Mouse (Mus musculus) hindbrain, embryonic 12.5 days (tissue): Measurements from ENCODE around the gene Ociad2. TPM values are rescaled to one million over a fixed set of nuclear protein-coding genes. Genes with fewer than 3 reads are reported as not detected.

ENCODE experiments used
- ATAC-seq: fragments of 200-750 bp; cut with Nextera tagmentation; 2 replicates; pipeline ENCODE4 v1.8.0; 2017; ENCODE audit warnings: moderate TSS enrichment; ENCODE audit not compliant: low FRiP score
- H3K27ac ChIP-seq: fragments of 300-500 bp; sonication (generic); 2 replicates; pipeline ENCODE4 v1.5.1; 2016; ENCODE audit warnings: mild to moderate bottlenecking
- H3K27me3 ChIP-seq: fragments of 300-500 bp; sonication (generic); 2 replicates; pipeline ENCODE4 v1.6.1; 2016; ENCODE audit warnings: mild to moderate bottlenecking
- H3K36me3 ChIP-seq: fragments of 300-500 bp; sonication (generic); 2 replicates; pipeline ENCODE4 v1.6.1; 2016; ENCODE audit warnings: mild to moderate bottlenecking
- H3K4me1 ChIP-seq: fragments of 300-500 bp; sonication (generic); 2 replicates; pipeline ENCODE4 v1.6.1; 2016
- H3K4me2 ChIP-seq: fragments of 300-500 bp; sonication (generic); replicated peaks from 2 replicates; pipeline ENCODE4 v1.6.1; 2016; ENCODE audit warnings: mild to moderate bottlenecking
- H3K4me3 ChIP-seq: fragments of 300-500 bp; sonication (generic); 2 replicates; pipeline ENCODE4 v1.5.1; 2016; ENCODE audit warnings: mild to moderate bottlenecking
- H3K9ac ChIP-seq: fragments of 300-500 bp; sonication (generic); 2 replicates; pipeline ENCODE4 v1.6.1; 2016; ENCODE audit warnings: mild to moderate bottlenecking, moderate library complexity
- H3K9me3 ChIP-seq: fragments of 300-500 bp; sonication (generic); replicated peaks from 2 replicates; pipeline ENCODE4 v1.6.1; 2016; ENCODE audit warnings: mild to moderate bottlenecking
- WGBS: fragments of 180-500 bp; shearing (Covaris S2); methylation state at CpG from one replicate; pipeline ENCODE4 v1.1.7; 2016; 5-methylcytosine and 5-hydroxymethylcytosine counted together
- polyA plus RNA-seq: library from polyadenylated mRNA; unstranded; fragments of >200 nt; fragmentation: Nextera tagmentation; extraction: Ambion mirVana; gene quantifications from 2 replicates; pipeline ENCODE4 v1.2.1, GENCODE M21; 2016

Ociad2 gene
- polyA plus RNA-seq, 1 experiment from 2014 or later, result 12.7 TPM

DNA sequence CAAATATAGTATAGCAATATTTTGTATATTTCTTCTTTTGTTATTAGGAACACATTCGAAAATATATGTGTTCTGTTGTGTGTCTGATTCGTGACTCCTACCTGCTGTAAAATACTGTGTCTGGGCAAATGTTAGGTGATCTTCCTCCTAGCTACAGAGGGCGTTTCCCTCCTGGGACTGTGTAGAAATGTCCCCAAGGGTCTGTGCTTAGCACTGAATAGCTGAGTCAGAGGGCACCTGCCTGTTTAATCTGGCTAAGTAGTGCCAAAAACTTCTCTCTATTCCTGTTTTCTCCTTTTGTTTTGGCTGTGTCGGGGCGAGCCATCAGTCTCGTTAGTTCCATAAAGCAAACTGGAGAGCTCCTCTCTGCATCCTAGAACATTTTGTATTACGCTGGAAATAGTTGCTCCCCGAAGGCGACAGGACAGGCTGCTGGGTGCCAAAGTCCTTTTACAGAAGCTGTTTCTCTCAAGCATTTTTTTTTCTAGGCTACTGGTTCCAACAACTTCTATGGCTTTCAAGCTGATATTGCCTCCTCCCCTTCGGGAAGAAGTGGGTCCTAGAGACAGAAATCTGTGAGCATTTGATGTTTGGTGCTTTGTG, 28.1 kb upstream of the Ociad2 start:
- no peak overlapping the region for H3K9ac ChIP-seq
- ATAC-seq, result no peak
- no peak overlapping the region for H3K27ac ChIP-seq
- 82% methylated on average over 10 of the region's 10 CpGs for WGBS
- no peaks in the 10 kb centered on the region for H3K36me3 ChIP-seq
- H3K4me3 ChIP-seq, result no peak overlapping the region
- no peaks in the 10 kb centered on the region for H3K27me3 ChIP-seq
- no peaks in the 10 kb centered on the region for H3K9me3 ChIP-seq
- no peaks in the 10 kb centered on the region for H3K4me1 ChIP-seq
- H3K4me2 ChIP-seq, result no peak overlapping the region

DNA sequence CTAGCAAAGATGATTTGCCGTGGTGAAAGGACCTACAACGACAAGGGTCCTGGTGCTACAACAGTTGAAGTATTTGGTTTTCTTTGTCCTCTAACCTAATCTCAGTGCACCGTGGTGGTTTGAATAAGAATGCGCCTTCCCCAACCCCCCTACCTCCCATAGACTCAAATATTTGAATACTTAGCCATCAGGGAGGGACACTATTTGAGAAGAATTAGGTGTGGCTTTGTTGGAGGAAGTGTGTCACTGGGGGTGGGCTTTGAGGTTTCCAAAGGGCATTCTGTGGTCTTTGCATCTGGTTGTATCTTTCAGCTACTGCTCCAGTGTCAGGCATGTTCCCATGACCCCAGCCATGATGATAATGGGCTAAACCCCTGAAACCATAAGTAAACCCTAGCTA, 27.1 kb upstream of the Ociad2 start:
- Histone ChIP-seq H3K9me3 (no peaks in the 10 kb centered on the region), H3K4me1 (no peaks in the 10 kb centered on the region), H3K27me3 (no peaks in the 10 kb centered on the region), H3K4me2 (no peak overlapping the region), H3K36me3 (no peaks in the 10 kb centered on the region), H3K27ac (no peak overlapping the region), H3K9ac (no peak overlapping the region), H3K4me3 (no peak overlapping the region)
- no peak for ATAC-seq
- WGBS, result 73% methylated on average over 4 of the region's 4 CpGs

DNA sequence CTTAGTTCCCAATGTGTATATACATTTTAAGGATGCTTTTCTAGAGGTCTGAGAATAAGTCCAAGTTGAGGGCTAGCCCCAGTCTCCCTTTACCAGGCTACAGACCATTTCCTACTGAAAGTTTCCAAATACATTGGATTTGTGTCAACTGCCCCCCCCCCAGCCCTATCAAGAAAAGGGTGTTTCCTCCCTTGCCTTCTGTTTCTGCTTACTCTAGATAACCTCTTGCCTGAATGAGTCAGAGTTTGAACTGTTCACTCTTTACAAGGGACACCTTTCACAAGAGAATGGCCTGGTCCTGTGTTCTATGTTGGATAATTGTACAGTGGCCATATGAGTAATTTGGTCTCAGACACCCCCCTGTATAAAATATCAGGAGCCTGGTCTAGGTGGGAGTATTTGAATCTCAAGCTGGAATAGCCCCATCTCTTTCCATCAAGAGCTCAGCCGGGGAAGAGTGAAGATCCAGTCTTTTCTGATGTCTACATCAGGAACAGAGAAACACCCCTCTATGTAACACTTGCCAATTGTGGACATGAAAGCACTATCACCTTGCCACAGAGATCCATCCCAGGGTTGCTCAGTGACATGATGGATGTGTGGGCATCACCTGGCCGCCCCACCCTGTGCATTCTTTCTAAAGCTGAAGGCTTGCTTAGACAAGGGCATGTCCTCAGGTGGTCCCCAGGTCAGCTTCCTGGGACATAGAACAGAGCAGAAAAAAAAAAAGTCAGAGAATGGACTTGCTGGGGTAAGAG, 23.5 kb upstream of the Ociad2 start:
- Histone ChIP-seq H3K4me2 (no peak overlapping the region), H3K9me3 (no peaks in the 10 kb centered on the region), H3K4me1 (no peaks in the 10 kb centered on the region), H3K4me3 (no peak overlapping the region), H3K9ac (no peak overlapping the region), H3K27ac (no peak overlapping the region), H3K36me3 (no peaks in the 10 kb centered on the region), H3K27me3 (no peaks in the 10 kb centered on the region; the same call in 1 of the 2 replicates)
- WGBS, result 81% methylated on average over 2 of the region's 2 CpGs
- ATAC-seq, result no peak

DNA sequence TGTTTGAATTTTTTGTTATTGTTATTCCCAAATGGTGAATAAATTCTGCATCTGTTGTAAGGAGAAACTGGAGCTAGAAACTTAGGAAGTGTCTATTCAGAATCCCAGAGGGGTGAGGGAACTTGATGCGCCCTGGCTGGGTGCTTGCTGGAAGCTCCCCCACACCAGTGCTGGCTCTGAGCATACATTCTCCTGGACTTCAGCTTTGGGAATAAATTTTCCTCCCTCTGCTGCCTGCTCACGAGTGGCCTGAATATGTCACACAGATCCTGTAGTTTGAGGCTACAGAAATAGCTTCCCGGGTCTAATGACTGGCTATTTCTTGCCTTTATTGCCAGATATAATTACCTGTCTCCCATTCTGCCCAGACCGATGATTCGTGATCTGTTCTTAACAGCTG, 22.0 kb upstream of the Ociad2 start:
- Histone ChIP-seq H3K4me2 (no peak overlapping the region), H3K27me3 (no peaks in the 10 kb centered on the region; the same call in 1 of the 2 replicates), H3K27ac (no peak overlapping the region), H3K4me3 (no peak overlapping the region), H3K4me1 (no peaks in the 10 kb centered on the region), H3K9ac (no peak overlapping the region), H3K9me3 (no peaks in the 10 kb centered on the region), H3K36me3 (no peaks in the 10 kb centered on the region)
- ATAC-seq, result no peak
- 87% methylated on average over 5 of the region's 5 CpGs for WGBS

GRCm38 (mm10) chr5:73362338-73362737, 21.5 kb upstream of the Ociad2 start:
- H3K9ac ChIP-seq, result no peak overlapping the region
- H3K9me3 ChIP-seq, result no peaks in the 10 kb centered on the region
- 88% methylated on average over 7 of the region's 7 CpGs for WGBS
- H3K4me1 ChIP-seq, result no peaks in the 10 kb centered on the region
- no peak for ATAC-seq
- no peaks in the 10 kb centered on the region; the same call in 1 of the 2 replicates for H3K27me3 ChIP-seq
- no peaks in the 10 kb centered on the region for H3K36me3 ChIP-seq
- no peak overlapping the region for H3K4me3 ChIP-seq
- H3K4me2 ChIP-seq, result no peak overlapping the region
- no peak overlapping the region for H3K27ac ChIP-seq

DNA sequence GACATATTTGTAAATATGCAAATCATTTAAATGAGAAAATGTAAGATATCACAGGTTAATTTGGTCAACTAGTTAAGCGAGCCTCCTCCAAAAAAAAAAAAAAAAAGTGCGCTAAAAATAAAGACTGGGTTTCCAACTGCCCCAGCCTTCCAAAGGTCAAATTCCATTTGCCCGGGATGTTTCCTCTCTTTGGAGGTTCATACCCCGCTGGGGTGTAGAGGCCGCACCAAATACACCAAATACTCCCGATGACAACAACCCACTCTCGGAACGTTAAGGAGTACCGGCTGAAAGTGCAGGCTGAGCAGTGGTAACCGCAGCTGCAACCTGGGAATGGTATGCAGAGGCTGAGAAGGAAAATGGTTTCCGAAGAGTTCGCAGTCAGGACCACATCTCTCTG, 19.4 kb upstream of the Ociad2 start:
- ATAC-seq, result no peak
- no peak overlapping the region for H3K9ac ChIP-seq
- no peaks in the 10 kb centered on the region for H3K36me3 ChIP-seq
- H3K4me2 ChIP-seq, result peak overlapping the region; percentile 36
- H3K4me1 ChIP-seq, result no peaks in the 10 kb centered on the region
- H3K4me3 ChIP-seq, result no peak overlapping the region
- H3K27ac ChIP-seq, result no peak overlapping the region
- H3K9me3 ChIP-seq, result no peaks in the 10 kb centered on the region
- no peaks in the 10 kb centered on the region; the same call in 1 of the 2 replicates for H3K27me3 ChIP-seq
- 18% methylated on average over 12 of the region's 12 CpGs for WGBS

- H3K36me3 ChIP-seq, result no peaks in the 10 kb centered on the region
- H3K9me3 ChIP-seq, result no peaks in the 10 kb centered on the region
- peak overlapping the region; percentile 36 for H3K4me2 ChIP-seq
- no peak for ATAC-seq
- no peak overlapping the region for H3K9ac ChIP-seq
- no peaks in the 10 kb centered on the region for H3K4me1 ChIP-seq
- no peak overlapping the region for H3K27ac ChIP-seq
- H3K27me3 ChIP-seq, result no peaks in the 10 kb centered on the region; the same call in 1 of the 2 replicates
- H3K4me3 ChIP-seq, result no peak overlapping the region
- 30% methylated on average over 12 of the region's 12 CpGs for WGBS
Measured at GRCm38 (mm10) chr5:73359752-73360141, 18.9 kb upstream of the Ociad2 start.

GRCm38 (mm10) chr5:73359134-73359751, 18.4 kb upstream of the Ociad2 start:
- H3K36me3 ChIP-seq, result no peaks in the 10 kb centered on the region
- H3K27ac ChIP-seq, result no peak overlapping the region
- no peaks in the 10 kb centered on the region for H3K4me1 ChIP-seq
- H3K9ac ChIP-seq, result no peak overlapping the region
- WGBS, result 79% methylated on average over 6 of the region's 6 CpGs
- H3K4me2 ChIP-seq, result peak overlapping the region; percentile 36
- H3K9me3 ChIP-seq, result no peaks in the 10 kb centered on the region
- H3K27me3 ChIP-seq, result no peaks in the 10 kb centered on the region; the same call in 1 of the 2 replicates
- no peak for ATAC-seq
- no peak overlapping the region for H3K4me3 ChIP-seq

DNA sequence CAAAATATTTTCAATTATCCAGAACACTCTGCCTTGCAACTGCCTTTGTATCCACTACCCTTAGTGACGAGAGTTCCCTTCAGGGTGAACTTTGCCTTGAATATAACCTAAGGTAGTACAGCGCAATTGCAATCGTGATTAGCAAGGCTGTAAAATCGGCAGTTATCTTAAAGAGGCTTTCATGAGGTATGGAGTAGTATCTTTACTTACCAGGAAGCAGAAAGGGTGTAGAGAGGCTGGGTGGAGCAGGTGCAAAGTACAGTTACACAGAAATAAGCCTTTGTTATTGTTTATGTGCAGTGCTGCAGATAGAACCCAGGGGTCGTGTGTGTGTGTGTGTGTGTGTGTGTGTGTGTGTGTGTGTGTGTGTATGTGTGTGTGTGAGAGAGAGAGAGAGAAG, 14.6 kb upstream of the Ociad2 start:
- 80% methylated on average over 5 of the region's 5 CpGs for WGBS
- Histone ChIP-seq H3K27ac (no peak overlapping the region), H3K9me3 (no peaks in the 10 kb centered on the region), H3K4me3 (no peak overlapping the region), H3K4me2 (no peak overlapping the region), H3K36me3 (no peaks in the 10 kb centered on the region), H3K4me1 (0 out of 2 replicates have a peak, but pooled peaks cover 7% of the 10 kb centered on the region), H3K9ac (no peak overlapping the region), H3K27me3 (no peaks in the 10 kb centered on the region)
- no peak for ATAC-seq

DNA sequence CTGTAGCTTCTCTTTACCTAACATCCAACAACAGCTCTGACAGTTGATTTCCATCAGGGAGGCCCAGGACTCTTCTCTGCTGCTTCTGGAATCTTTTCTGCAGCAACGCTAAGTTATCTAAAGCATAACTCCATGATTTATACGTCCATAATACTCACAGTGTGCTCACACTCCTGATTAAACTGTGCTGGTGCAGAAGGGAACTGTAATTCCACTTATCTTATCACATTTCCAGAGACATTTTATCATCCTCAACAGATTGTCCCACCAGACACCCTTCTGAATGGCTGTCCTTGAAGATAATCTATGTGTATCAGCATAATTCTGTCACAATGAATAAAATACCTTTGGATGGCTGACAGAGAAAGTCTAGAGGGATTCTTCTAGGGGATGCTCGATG, 13.2 kb upstream of the Ociad2 start:
- WGBS, result 69% methylated on average over 3 of the region's 3 CpGs
- no peak for ATAC-seq
- no peak overlapping the region for H3K4me3 ChIP-seq
- no peaks in the 10 kb centered on the region for H3K27me3 ChIP-seq
- 0 out of 2 replicates have a peak, but pooled peaks cover 9% of the 10 kb centered on the region for H3K4me1 ChIP-seq
- no peak overlapping the region for H3K4me2 ChIP-seq
- H3K36me3 ChIP-seq, result no peaks in the 10 kb centered on the region
- H3K9me3 ChIP-seq, result no peaks in the 10 kb centered on the region
- H3K27ac ChIP-seq, result no peak overlapping the region
- H3K9ac ChIP-seq, result no peak overlapping the region

GRCm38 (mm10) chr5:73353519-73353918, 12.7 kb upstream of the Ociad2 start:
- no peak overlapping the region for H3K27ac ChIP-seq
- WGBS, result 58% methylated on average over 7 of the region's 7 CpGs
- H3K9me3 ChIP-seq, result no peaks in the 10 kb centered on the region
- H3K9ac ChIP-seq, result no peak overlapping the region
- no peaks in the 10 kb centered on the region for H3K36me3 ChIP-seq
- no peak overlapping the region for H3K4me3 ChIP-seq
- no peaks in the 10 kb centered on the region for H3K27me3 ChIP-seq
- no peak for ATAC-seq
- 0 out of 2 replicates have a peak, but pooled peaks cover 9% of the 10 kb centered on the region for H3K4me1 ChIP-seq
- H3K4me2 ChIP-seq, result no peak overlapping the region

DNA sequence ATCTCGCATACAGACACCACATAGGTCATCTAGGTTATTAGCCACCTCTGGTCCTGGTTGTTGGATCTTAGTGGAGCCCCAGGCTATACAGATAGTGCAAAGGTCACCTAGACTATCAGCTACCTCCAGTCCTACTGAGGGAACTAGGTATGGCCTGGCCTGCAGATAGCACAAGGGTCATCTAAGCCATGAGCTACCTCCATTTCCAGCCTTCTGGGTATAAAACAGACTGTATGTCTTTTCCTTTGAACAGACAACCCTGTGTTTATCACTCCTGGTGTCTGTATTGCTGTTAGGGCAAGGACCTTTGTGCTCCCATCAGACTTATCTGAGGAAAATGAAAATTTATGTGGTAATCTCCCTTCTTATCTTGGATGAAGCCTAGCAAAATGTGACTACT, 11.0 kb upstream of the Ociad2 start:
- H3K27ac ChIP-seq, result no peak overlapping the region
- no peaks in the 10 kb centered on the region for H3K27me3 ChIP-seq
- no peak overlapping the region for H3K4me2 ChIP-seq
- 94% methylated on average over 1 of the region's 1 CpGs for WGBS
- no peak overlapping the region for H3K4me3 ChIP-seq
- 0 out of 2 replicates have a peak, but pooled peaks cover 9% of the 10 kb centered on the region for H3K4me1 ChIP-seq
- H3K36me3 ChIP-seq, result no peaks in the 10 kb centered on the region
- no peak for ATAC-seq
- no peaks in the 10 kb centered on the region for H3K9me3 ChIP-seq
- no peak overlapping the region for H3K9ac ChIP-seq
